Mouse (Mus musculus) v-Abl transformed pro-B cells (cell line): ENCODE measurements around the gene Gm20388.

ENCODE experiments used
- in situ Hi-C, 2 experiments: fragments of 400-800 bp; cut with MboI; formaldehyde crosslinking; loops; one replicate each; pipeline ENCODE4 v1.15.1; 2025; ENCODE audit not compliant: unreplicated experiment in 2 of 2

Gene Gm20388

GRCm38 (mm10) chr8:122343758-122344157, 2433.1 kb downstream of the Gm20388 start:
- in situ Hi-C loops, result no loop called here

GRCm38 (mm10) chr8:122344219-122344618, 2433.6 kb downstream of the Gm20388 start:
- in situ Hi-C loops, result no loop called here

- in situ Hi-C loops, result no loop called here
These were observed 2434.8 kb downstream of the Gm20388 start for GRCm38 (mm10) chr8:122345181-122346095.

- in situ Hi-C loops, result no loop called here
These were observed 2437.3 kb downstream of the Gm20388 start for GRCm38 (mm10) chr8:122347811-122348552.

GRCm38 (mm10) chr8:122349357-122350297, 2439.0 kb downstream of the Gm20388 start:
- in situ Hi-C loops, result no loop called here

- in situ Hi-C loops, result no loop called here
These were observed 2439.9 kb downstream of the Gm20388 start for GRCm38 (mm10) chr8:122350309-122351089.

GRCm38 (mm10) chr8:122354157-122354556, 2443.5 kb downstream of the Gm20388 start:
- in situ Hi-C loops, result no loop called here

GRCm38 (mm10) chr8:122355642-122356606, 2445.3 kb downstream of the Gm20388 start:
- in situ Hi-C loops, result no loop called here

- in situ Hi-C loops, result no loop called here
These were observed 2446.6 kb downstream of the Gm20388 start for GRCm38 (mm10) chr8:122357202-122357601.

GRCm38 (mm10) chr8:122357641-122358040, 2447.0 kb downstream of the Gm20388 start:
- in situ Hi-C loops, result no loop called here

GRCm38 (mm10) chr8:122359111-122359775, 2448.6 kb downstream of the Gm20388 start:
- in situ Hi-C loops, result no loop called here

- in situ Hi-C loops, result no loop called here
These were observed 2450.2 kb downstream of the Gm20388 start, which contains the start of gene Trhr2 for GRCm38 (mm10) chr8:122360696-122361416. Gene Trhr2, minus strand, starts transcription at chr8:122360746.

- in situ Hi-C loops, result no loop called here
These were observed 2451.6 kb downstream of the Gm20388 start for GRCm38 (mm10) chr8:122362271-122362670.

- in situ Hi-C loops, result no loop called here
These were observed 2452.3 kb downstream of the Gm20388 start for GRCm38 (mm10) chr8:122362967-122363366.

GRCm38 (mm10) chr8:122368494-122368893, 2457.9 kb downstream of the Gm20388 start:
- in situ Hi-C loops, result loop anchor here (5.0 kb wide), 2 partner anchors 36 to 96 kb away; no protein-coding TSS in a partner anchor

GRCm38 (mm10) chr8:122369665-122370064, 2459.0 kb downstream of the Gm20388 start:
- in situ Hi-C loops, result loop anchor here (5.0 to 10.0 kb wide), 3 partner anchors 37 to 855 kb away; partner anchors contain the start of gene Cdk10 (in 1 of the 2)

GRCm38 (mm10) chr8:122371706-122372105, 2461.1 kb downstream of the Gm20388 start:
- in situ Hi-C loops, result loop anchor here in 1 of 2 experiments (10.0 kb wide), 1 partner anchor 853 kb away; the partner anchor contains the start of gene Cdk10
